ENCODE assay signal across 29 mouse cellular contexts in the genomic region with DNA sequence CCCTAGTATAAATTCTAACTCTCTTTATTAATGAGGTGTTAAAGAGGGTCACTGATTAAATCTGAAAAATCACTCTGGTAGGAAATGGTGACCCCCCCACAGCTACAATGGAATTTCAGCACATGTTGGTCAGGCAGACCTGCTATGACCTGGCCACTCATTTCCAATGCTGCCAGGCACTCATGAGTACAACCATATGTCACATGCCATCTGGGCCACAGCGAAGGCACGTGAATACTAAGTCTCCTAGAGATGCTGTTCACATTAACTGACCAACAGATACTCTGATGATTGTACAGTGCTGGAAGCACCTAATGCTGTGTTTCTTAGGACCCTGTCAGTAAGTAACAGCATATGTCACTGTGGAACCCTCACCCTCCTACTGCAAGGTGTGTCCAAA. TPM values are rescaled to one million over a fixed set of nuclear protein-coding genes. Genes with fewer than 3 reads are reported as not detected.
A peak's percentile ranks its signal among the peaks of the same experiment; 100 is the strongest.
DNase-seq lines count a peak whose midpoint lies in the region; ATAC-seq and TF ChIP-seq lines count a peak whose summit lies in the region.
"Had no signal": no experiment of that assay in that cellular context is flagged by ENCODE, and none has a peak within 500 bp of the region (broad histone marks: within the 10 kb centered on the region; RNA-seq: fewer than 3 reads in every experiment).

No protein-coding gene starts in this region.

- no peak for TF ChIP-seq POLR2A in cerebellum, adult 2 months (IDR thresholded peaks at IDR 0.05; ENCODE audit: borderline replicate concordance, insufficient read depth, low read length)

- H3K4me2 ChIP-seq in hindbrain, embryonic 15.5 days: no peak overlapping the region
- H3K4me2 ChIP-seq in hindbrain, postnatal 0 days (ENCODE audit: low read depth, low read length): no peak overlapping the region
- H3K4me2 ChIP-seq: embryonic facial prominence, embryonic 13.5 days; hindbrain, embryonic 13.5 days; lung, embryonic 14.5 days; midbrain, embryonic 11.5 days; neural tube, embryonic 12.5 days; stomach, embryonic 15.5 days had no signal

- H3K27ac ChIP-seq in hindbrain, embryonic 15.5 days (replicated peaks): no peak overlapping the region
- no peak overlapping the region for H3K27ac ChIP-seq in hindbrain, postnatal 0 days
- peak overlapping the region; percentile 60 for H3K27ac ChIP-seq in cerebellum, adult 2 months (ENCODE audit: insufficient read depth, low read length)
- H3K27ac ChIP-seq: embryonic facial prominence, embryonic 13.5 days; forebrain, embryonic 10.5 days; hindbrain, embryonic 13.5 days; liver, embryonic 14.5 days; neural tube, embryonic 12.5 days; stomach, embryonic 15.5 days had no signal

- H3K27me3 ChIP-seq in hindbrain, embryonic 15.5 days: no peaks in the 10 kb centered on the region
- H3K27me3 ChIP-seq in hindbrain, postnatal 0 days (ENCODE audit: insufficient read depth, low read length): no peaks in the 10 kb centered on the region
- H3K27me3 ChIP-seq in cerebellum, adult 2 months (ENCODE audit: control insufficient read depth, insufficient read depth, low read length): no peaks in the 10 kb centered on the region
- H3K27me3 ChIP-seq: CH12.LX; embryonic facial prominence, embryonic 13.5 days; hindbrain, embryonic 13.5 days; neural tube, embryonic 12.5 days; stomach, embryonic 15.5 days had no signal

- H3K4me1 ChIP-seq in hindbrain, embryonic 15.5 days (replicated peaks): no peaks in the 10 kb centered on the region
- H3K4me1 ChIP-seq in hindbrain, postnatal 0 days (ENCODE audit: insufficient read depth, low read length): no peaks in the 10 kb centered on the region
- H3K4me1 ChIP-seq in cerebellum, adult 2 months (ENCODE audit: control insufficient read depth, insufficient read depth, low read length): peaks cover 18% of the 10 kb centered on the region
- H3K4me1 ChIP-seq: embryonic facial prominence, embryonic 13.5 days; forebrain, embryonic 10.5 days; hindbrain, embryonic 13.5 days; neural tube, embryonic 12.5 days; stomach, embryonic 15.5 days had no signal

- H3K9ac ChIP-seq in hindbrain, embryonic 15.5 days: no peak overlapping the region
- no peak overlapping the region for H3K9ac ChIP-seq in hindbrain, postnatal 0 days (replicated peaks; ENCODE audit: low read length)
- H3K9ac ChIP-seq: embryonic facial prominence, embryonic 13.5 days; forebrain, postnatal 0 days; hindbrain, embryonic 13.5 days; liver, embryonic 14.5 days; lung, embryonic 14.5 days; neural tube, embryonic 12.5 days; stomach, embryonic 15.5 days had no signal

- no peak for DNase-seq in hindbrain, postnatal 0 days (ENCODE audit: low spot score)
- peak; percentile 56 to 74 for DNase-seq in cerebellum, adult 2 months
- peak; percentile 46 to 59 for DNase-seq in cerebellum, postnatal 14 days
- no peak for DNase-seq in ovary, postnatal 14 days (ENCODE audit: low spot score)
- DNase-seq in ovary, postnatal 36 days (ENCODE audit: low spot score): no peak
- DNase-seq: adrenal gland, adult 2 months; adrenal gland, postnatal 36 days; B cell, adult 2 months; forebrain, postnatal 0 days; gastrocnemius, postnatal 10 days; heart, postnatal 4 days; kidney, adult 11 months; kidney, postnatal 14 days; layer of hippocampus, adult 9-11 months; liver; lung, embryonic 14.5 days; lung, postnatal 14 days had no signal

- H3K36me3 ChIP-seq in hindbrain, embryonic 15.5 days: peaks cover 34% of the 10 kb centered on the region
- H3K36me3 ChIP-seq in hindbrain, postnatal 0 days (ENCODE audit: insufficient read depth, low read length): peaks cover 27% of the 10 kb centered on the region; the same call in 1 of the 2 replicates

- TF ChIP-seq CTCF in hindbrain, postnatal 0 days (IDR thresholded peaks at IDR 0.05; ENCODE audit: low read depth): no peak
- no peak for TF ChIP-seq CTCF in cerebellum, adult 2 months (IDR thresholded peaks at IDR 0.05; ENCODE audit: borderline replicate concordance, insufficient read depth, low read depth, low read length)

- H3K4me3 ChIP-seq in hindbrain, embryonic 15.5 days: no peak overlapping the region
- H3K4me3 ChIP-seq in hindbrain, postnatal 0 days (ENCODE audit: low read length): no peak overlapping the region
- no peak overlapping the region for H3K4me3 ChIP-seq in cerebellum, adult 2 months (replicated peaks; ENCODE audit: insufficient read depth, low read depth, low read length)
- H3K4me3 ChIP-seq: embryonic facial prominence, embryonic 13.5 days; forebrain, embryonic 10.5 days; hindbrain, embryonic 13.5 days; neural tube, embryonic 12.5 days; stomach, embryonic 15.5 days had no signal

- WGBS in hindbrain, embryonic 15.5 days: 86% methylated on average over 2 of the region's 2 CpGs
- 90% methylated on average over 2 of the region's 2 CpGs for WGBS in hindbrain, postnatal 0 days
- WGBS in cerebellum, adult 2 months: 8% methylated on average over 2 of the region's 2 CpGs

- 0 out of 2 replicates have a peak, but pooled peaks have one; percentile 43 for ATAC-seq in hindbrain, embryonic 15.5 days (ENCODE audit: low FRiP score, low read depth)
- ATAC-seq in hindbrain, postnatal 0 days: no peak
- ATAC-seq: activated CD4-positive, CD25-positive, alpha-beta regulatory T cell, adult 4 months; forebrain, postnatal 0 days; inflammation-experienced regulatory T-cells, adult 6 months; midbrain, embryonic 16.5 days had no signal

- H3K9me3 ChIP-seq in hindbrain, embryonic 15.5 days: no peaks in the 10 kb centered on the region
- H3K9me3 ChIP-seq in hindbrain, postnatal 0 days (ENCODE audit: low read length): no peaks in the 10 kb centered on the region
- H3K9me3 ChIP-seq: embryonic facial prominence, embryonic 13.5 days; forebrain, embryonic 10.5 days; hindbrain, embryonic 13.5 days; neural tube, embryonic 12.5 days; stomach, embryonic 15.5 days had no signal

RNA-seq across cellular contexts. Expression of gene Tgfbrap1, which starts 23.6 kb away (rescaled TPM):
- 15.1 and 16.4 TPM in 2 replicates for polyA plus RNA-seq in hindbrain, embryonic 15.5 days (2015; fragmentation: Nextera tagmentation; extraction: Ambion mirVana)
- 42.1 and 50.9 TPM in 2 replicates for total RNA-seq in hindbrain, postnatal 0 days (2014; rRNA removed)
- polyA plus RNA-seq in hindbrain, postnatal 0 days (2015; fragmentation: Nextera tagmentation; extraction: Ambion mirVana): 13.3 and 13.6 TPM in 2 replicates
- 37.8 and 39.7 TPM in 2 replicates for polyA plus RNA-seq in cerebellum, adult 2 months (2012; rRNA removed)

RNA-seq across cellular contexts. Expression of gene AI597479, which starts 23.7 kb away (rescaled TPM):
- polyA plus RNA-seq in hindbrain, embryonic 15.5 days (2015; fragmentation: Nextera tagmentation; extraction: Ambion mirVana): 41.1 and 42.5 TPM in 2 replicates
- total RNA-seq in hindbrain, postnatal 0 days (2014; rRNA removed): 20.7 and 22.8 TPM in 2 replicates
- polyA plus RNA-seq in hindbrain, postnatal 0 days (2015; fragmentation: Nextera tagmentation; extraction: Ambion mirVana): 28.8 and 29.5 TPM in 2 replicates
- polyA plus RNA-seq in cerebellum, adult 2 months (2012; rRNA removed): 25.8 and 26.5 TPM in 2 replicates

Comparison
In these comparisons a context has a peak if more than half of its experiments do, and no peak if none do; other contexts are left out.
1. DNase-seq: peak in cerebellum, adult 2 months (2 of 2) and cerebellum, postnatal 14 days (2 of 2); none in hindbrain, postnatal 0 days (single experiment), ovary, postnatal 14 days (single experiment) and ovary, postnatal 36 days (single experiment).